Mouse (Mus musculus): Measurements from ENCODE around the gene Amigo1.
A peak's percentile ranks its signal among the peaks of the same experiment; 100 is the strongest.

Gene Amigo1

DNA sequence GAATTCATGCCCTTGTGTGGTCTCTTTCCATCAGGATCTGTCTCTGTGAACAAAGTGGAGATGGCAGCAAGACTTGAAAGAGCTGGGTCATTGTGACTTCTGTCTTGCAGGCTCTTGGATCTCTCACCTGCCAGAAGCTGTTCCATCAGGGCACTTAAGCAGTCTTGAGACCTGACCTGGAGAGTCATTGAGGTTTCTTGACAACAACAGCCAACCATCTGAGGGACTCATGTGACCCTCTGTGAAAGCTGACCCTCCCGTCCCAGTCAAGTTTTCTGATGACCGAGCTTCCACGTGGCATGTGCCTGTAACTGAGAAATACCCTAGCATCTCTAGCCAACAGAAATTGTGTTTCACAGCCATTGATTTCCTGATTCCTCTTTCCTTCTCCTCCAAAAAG, 1.4 kb upstream of the Amigo1 start:
- no peak for DNase-seq

DNA sequence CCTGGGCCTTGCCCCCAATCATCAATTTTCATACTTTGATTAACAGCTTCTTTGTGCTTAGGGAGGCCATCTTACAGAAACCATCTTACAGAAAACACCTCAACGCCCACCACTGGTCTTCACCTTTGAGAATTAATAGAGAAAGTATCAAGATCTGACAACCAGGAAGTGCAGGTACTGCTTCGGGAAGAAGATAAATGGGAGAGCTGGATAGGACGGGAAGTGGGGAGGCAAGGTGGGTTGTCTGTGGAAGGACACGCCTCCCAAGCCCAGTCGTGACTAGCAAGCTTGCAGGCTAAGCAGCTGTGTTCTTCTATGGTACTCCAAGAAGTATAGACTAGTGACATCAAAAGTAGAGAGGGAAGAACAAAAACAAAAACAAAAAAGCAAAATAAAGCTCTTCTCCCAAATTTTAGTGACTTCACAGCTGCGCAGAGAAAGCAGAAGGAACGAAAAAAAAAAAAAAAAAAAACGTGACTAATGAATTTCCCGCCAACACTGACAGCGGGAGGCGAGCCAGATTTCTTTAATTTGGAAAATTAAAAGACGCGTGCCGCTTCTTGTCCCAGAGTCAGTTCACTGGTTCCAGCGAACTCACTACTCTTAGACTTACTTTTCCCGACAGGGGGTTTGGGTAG, 556 bp upstream of the Amigo1 start:
- DNase-seq = no peak

DNA sequence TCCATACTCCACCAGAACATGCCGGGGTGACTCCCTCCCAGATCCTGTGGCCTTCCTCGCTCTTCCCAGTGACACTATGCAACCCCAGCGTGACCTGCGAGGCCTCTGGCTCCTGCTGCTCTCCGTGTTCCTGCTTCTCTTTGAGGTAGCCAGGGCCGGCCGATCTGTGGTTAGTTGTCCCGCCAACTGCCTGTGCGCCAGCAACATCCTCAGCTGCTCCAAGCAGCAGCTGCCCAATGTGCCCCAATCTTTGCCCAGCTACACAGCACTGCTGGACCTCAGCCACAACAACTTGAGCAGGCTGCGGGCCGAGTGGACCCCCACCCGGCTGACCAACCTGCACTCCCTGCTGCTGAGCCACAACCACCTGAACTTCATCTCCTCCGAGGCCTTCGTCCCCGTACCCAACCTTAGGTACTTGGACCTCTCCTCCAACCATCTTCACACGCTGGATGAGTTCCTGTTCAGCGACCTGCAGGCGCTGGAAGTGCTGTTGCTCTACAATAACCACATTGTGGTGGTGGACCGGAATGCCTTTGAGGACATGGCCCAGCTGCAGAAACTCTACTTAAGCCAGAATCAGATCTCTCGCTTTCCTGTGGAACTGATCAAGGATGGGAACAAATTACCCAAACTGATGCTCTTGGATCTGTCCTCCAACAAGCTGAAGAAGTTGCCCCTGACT, 1.1 kb downstream of the Amigo1 start:
- peak in 1 of 2 experiments; percentile 25 for DNase-seq

DNA sequence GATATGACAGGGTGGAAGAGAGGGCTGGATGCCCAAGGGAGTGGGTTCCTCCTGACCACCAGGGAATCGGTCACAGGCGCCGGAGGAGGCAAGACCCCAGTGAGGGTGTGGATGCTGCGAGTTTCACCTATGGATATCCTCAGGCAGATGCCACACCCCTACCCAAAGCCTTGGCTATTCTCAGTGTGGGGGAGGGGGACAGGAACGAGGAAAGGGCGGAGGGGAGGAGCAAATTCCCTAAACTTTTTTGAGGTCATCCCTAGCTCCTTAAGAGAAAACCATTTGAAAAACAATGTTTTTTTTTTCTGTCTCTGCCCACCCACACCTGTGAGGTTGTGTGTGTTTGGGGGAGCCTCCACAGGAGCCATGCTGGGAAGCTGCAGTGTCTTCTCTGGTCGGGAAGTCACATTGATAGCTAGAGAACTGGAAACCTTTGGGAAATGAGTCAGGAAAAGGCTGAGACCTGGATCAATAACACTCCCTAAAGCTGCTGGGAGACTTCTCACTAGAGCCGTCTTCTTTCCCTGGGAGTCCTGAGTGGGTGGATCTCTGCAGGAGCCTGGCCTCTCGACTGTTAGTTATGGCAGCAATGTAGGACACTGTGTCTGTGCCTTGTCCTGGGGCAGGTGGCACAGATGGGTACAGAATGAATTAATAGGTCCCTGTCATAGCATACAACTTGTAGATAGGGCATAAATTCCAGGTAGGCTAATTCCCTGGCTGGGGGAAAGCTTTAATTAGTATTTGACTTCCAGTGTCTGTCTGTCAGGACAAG, 2.8 kb downstream of the Amigo1 start:
- DNase-seq = no peak

DNA sequence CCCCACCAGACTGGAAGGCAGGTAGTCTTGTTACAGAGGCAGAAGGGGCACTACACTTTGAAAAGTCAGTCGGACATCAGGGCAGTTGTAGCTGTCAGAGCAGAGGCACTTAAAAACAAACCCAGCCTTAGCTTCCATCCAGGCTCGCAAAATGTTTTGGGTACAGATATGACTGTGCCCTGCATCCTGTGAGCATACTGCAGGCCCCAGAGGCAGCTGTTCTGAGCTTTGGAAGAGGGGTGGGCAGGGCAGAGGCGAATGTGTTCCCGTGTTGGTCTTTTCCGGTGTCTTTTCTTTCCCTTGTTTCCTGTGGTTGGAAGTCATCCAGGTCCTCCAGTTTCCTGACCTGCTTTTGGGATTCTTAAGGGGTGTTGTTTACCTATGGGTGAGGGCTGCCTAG, 3.8 kb downstream of the Amigo1 start:
- no peak for DNase-seq

DNA sequence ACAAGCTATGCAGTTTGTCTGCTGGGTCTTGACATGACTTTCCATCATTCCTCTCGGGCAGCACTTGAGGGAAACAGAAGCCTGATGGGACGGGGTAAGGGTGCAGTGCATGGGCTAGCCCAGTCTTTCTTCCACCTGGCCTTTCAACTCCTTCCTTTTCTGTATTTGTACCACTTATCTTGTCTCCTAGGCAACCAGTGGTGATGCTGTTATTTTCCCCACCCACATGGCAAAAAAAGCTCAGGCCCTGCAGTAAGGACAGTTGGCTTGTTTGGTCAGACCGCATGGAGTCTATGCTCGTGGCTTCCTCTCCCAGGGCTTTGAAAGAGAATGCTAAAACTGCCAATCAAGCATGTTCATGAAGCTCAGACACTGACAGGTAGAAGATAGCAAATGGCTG, 7.6 kb downstream of the Amigo1 start:
- no peak for DNase-seq

DNA sequence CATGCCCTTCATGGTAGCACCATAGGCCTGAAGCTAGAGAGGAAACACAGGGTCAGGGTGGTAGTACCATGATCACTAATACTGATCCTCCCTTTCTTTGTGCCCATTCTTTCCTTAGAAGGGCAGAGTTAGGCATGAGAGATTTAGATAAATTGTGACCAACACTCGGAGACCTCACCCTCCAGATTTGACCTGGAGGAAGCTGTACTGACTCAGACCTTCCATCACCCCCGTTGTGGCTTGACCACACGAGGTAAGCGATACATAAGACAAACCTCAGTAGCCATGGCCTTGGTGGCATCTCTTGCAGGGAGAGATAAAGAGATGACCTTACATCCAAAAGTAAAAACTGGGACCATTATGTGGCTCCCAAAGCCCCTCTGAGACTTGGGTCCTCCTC, 9.2 kb downstream of the Amigo1 start:
- no peak for DNase-seq

DNA sequence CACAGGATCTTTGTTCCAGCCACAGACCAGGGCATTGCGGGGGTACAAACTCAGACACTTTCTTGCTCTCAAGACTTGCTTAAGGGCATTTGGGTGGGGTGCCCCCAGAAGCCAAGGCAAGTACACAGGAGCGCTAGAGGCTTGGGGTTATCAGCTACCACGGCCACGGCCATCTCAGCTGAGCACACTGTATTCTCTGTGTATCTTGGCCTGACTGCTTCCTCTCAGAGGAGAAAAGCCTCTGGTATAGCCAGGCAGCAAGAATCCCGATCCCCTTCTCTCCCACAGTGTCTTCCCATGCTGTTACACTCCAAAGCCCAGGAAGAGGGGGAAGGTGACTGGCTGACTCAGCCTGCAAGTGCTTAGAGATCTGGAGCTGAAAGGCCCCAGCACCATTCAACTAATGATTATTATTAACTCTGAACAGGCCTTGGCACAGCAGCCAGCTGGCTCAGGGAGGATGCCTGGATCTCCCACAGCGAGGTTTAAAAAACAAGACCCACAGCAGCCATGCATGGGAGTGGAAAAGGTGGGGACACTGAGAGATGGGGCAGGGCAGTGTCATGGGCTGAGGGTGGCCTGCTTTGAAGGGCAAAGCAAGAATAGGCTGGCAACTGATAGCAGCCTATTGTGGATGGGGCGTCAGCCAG, 9.9 kb downstream of the Amigo1 start:
- DNase-seq = peak in 1 of 2 experiments; percentile 38

DNA sequence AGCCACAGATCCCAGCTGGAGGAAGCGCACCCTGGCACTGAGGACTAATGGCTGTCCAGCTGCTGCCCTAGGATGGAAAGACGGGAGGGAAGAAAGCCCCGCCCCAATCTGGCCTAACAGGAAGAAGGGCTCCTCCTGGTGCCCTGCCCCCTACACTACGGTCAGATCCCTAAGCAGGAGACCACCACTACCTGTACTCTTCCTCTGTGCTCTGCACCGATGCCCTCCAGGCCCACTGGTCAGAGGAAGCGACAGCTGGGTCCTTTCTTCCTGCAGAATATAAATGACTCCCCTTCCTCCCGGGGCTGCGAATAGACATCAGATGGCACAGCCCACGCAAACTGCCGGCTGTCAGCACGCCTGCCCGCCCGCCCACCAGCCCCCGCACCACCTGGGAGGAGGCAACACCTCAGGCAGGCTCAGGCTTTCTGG, 10.9 kb downstream of the Amigo1 start:
- DNase-seq = peak; percentile 76 to 85

DNA sequence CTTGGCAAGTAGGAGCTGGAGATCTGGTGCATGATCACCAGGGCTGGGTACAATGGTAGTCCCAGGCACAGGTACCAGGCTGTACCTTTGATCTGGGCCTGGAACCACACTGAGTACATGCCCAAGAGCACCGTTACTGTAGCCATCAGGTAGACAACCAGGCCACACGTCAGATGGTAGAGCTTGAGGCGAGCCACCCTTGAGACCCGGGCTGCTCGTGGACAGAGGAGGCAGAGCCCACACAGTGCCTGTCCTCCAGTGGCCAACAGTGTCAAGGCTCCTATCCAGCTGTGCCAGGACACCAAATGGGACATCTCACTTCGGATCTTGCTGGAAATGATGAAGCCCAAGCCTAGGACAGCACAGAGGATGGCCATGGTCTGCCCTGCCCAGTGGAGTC, 13.1 kb downstream of the Amigo1 start:
- DNase-seq = no peak

DNA sequence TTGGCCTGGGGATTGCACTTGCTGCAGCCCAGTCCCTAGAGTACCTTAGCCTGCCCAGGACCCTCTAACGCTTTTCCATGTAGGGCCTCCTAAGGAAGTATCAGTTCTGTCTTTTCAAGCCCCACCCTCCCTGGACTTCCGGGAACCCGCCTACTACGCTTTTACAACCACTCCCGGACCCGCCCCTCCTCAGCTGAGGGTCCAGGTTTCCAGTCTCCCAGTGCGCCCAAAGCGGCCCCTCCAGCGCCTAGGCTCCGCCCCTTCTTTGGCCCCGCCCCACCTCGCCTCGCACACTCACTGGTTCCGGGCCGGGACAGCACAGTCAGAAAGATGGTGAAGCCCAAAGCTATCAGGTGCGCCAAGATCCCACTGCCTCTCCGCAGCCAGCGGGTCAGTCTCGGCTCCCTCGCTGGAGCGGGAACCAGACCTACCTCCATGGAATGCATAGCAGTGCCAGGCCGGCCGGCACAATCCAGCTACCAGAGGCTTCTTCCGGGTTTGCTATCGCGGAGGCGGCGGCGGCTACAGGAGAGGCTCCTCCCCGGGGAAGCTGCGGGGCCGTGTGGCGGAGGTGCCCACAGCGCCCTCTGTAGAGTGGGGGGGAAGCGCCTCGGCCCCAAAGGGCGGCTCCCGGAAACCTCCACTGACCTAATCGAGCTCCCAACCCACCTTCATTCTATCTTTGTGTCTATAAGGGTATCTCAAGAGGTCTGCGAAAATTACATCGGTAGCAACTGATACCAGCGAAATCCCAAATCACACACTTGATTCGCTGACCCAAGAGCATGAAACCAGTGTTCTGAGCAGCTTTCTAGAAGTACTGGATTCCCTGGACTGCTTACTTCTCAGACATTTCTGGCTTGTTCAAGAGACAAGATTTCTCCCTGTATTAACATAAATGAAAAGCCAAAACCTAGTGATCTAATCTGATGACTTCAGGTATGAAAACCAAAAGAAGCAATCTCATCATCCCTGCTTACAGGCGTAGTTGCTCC, 14.5 kb downstream of the Amigo1 start, which contains the start of gene Cyb561d1:
Cyb561d1 (minus strand) TSS at position 884 of the 995 bp plus-strand sequence.
- DNase-seq = peak; percentile 97 to 98

DNA sequence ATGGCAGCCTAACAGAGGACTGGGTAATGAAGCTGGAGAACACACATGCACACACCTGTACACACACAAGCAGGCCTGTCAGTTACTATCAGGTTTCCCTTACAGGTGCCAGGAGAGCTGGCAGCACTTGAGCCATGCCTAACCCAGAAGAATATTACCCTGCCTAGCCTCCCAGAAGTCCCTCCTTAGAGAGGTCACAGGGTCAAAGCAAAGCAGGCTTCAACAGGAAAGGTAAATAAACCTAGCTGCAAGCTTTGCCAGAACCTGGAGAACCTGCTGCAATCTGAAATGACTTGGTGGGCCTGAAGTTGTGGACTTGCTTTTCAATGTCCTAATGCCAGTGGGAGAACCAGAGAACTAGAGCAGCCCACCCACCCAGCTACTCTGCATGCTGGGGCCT, 16.4 kb downstream of the Amigo1 start:
- no peak for DNase-seq

DNA sequence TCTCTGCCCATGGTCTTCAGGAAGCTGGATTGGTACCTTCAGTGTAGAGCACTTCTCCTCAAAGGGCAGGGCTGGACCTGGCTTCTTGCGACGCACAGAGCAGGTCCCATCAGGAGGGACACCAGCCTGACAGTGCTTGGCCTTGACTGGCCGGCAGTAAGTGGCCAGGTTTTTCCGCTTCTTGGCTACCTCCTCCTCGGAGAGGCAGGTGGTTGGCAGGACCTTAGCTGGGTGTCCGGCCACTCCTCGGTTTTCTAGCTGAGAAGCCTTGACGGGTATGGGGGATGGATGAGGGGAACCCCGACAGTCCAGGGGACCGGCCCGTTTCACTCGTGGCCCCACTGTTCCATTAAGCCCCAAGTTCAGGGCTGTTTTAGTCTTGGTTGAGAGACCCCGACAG, 17.1 kb downstream of the Amigo1 start:
- DNase-seq = no peak

DNA sequence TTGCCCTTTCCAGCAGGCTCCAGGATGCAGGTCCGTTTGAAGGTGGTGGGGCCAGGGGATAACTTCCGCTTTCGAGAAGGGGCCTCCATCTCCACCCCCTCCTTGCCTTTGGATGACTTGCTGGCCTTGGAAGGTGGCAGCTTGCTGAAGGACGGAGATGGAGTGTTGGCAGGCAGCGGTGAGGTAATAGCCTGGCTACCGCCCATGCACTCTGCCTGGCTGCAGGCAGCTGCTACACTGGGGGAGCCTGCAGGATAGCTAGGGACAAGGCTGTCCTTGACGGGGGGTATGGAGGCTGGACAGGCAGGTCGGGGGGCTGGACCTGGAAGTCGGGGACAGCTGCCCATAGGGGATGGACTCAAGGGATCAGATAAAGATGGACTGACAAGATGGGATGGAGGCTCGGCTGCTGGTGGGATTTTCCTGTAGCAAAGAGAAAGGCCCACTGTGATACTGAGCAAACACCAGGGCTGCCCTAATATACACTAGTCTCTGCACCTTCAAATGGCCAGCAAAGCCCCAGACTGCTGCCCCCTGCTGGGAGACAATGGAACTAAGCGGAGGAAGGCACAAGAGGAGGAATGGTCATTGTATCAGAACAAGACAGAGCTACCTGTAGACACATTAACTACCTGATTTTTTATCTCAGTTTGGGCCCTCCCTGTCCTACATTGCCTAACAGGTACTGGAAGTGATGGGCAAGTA, 17.6 kb downstream of the Amigo1 start:
- DNase-seq = peak; percentile 91 to 93

DNA sequence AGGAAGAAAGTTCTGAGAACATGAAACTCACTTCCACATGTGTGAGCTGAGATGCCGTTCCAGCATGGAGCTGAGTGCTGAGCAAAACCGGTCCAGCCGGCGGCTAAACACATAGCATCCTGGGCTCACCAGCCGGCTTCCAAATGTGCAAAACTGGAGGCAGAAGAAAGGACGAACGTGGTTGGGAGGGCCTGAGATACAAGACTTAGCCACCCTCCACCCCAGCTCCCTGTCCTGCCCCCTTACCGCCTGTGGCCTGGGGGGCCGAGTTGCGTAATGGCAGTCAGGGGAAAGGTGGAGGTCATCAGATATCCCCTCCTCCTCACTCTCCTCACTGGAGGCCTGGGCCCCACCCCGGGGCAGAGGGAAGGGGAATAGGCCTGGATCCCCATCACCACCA, 18.3 kb downstream of the Amigo1 start:
- DNase-seq = no peak

DNA sequence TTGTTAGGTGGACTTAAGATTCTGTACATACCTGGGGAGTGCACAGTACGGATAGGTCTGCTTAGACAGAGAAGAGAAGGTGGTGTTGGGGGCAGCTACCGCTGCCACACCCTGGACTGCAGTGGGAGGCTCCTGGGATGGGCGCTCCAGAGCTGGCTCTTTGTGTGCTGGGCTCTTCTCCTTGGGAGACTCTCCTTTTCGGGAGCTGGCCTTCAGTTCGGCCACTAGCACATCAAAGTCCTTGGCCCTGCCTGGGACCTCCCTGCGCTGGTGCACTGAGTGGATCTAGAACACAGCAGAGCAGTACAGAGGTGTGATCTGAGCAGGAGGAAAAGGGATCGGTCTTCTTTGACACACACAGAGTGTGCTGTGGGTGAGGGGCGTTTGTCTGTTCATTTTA, 19.5 kb downstream of the Amigo1 start:
- peak in 1 of 2 experiments; percentile 0 for DNase-seq

DNA sequence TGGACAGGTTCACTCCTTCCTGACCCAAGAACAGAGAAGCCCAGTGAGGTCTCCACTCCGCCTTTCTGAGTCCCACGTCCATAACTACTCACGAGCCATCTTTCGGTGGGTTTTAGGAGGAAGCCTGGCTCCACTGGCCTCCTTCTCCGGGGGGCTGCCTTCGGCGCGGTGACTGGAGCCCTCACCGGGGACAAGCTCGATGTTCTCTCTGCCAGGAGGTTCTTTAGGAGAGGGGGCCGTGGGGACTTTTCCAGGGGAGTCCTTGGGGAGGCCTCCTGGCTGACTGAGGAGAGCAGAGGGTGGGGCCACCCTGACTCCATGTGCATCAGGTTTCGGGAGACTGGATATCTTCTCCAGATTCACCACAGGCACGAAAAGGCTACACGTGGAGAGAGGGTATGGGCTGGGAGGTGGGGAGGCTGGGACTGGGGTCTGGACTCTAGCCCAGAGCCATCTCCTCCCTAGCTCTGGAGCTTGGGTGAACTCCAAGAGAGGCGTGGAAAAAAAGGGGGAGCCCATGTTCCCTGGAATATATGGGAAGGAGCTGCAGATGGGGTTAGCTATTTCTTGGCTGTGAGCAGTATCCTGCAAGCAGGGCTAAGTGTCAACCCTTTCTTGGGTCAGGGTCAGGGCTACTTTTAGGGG, 20.7 kb downstream of the Amigo1 start:
- DNase-seq = peak; percentile 59 to 70

DNA sequence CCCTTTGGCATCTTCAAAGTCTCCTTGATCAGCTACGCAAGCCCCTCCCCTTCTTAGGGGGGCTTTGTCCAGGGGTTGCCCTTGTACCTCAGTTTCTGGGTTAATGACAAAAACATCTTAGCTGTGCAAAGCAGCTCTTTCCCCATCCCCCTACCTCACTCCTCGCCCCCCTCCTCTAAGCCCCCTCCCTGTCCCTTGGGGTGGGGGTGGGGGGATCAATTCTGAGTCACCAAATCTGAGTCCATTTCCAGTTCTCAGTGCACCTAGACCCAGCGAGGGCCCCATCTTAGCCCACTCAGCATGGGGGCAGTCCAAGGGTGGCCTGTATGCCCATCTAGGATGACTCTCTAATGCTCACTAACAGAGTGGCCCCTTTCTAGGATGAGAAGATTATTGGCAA, 22.9 kb downstream of the Amigo1 start:
- no peak for DNase-seq

DNA sequence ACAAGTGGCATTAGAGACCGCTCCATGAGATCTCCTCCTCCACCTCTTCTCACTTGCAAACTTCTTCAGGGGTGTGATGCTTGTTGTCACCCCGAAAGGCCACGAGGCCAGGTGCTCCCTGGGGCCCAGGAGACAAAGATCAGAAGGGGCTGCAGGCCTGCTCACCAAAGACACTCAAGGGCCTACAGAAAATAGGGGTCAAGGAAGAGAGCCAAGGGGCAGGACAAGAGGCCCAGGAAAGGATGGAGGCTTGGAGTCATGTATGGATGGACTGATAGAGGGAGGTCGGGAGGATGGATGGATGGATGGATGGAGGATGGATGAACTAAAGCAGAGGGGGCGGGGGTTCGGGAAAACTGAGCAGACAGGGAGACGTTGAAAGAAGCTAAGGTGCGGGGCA, 23.4 kb downstream of the Amigo1 start:
- no peak for DNase-seq

DNA sequence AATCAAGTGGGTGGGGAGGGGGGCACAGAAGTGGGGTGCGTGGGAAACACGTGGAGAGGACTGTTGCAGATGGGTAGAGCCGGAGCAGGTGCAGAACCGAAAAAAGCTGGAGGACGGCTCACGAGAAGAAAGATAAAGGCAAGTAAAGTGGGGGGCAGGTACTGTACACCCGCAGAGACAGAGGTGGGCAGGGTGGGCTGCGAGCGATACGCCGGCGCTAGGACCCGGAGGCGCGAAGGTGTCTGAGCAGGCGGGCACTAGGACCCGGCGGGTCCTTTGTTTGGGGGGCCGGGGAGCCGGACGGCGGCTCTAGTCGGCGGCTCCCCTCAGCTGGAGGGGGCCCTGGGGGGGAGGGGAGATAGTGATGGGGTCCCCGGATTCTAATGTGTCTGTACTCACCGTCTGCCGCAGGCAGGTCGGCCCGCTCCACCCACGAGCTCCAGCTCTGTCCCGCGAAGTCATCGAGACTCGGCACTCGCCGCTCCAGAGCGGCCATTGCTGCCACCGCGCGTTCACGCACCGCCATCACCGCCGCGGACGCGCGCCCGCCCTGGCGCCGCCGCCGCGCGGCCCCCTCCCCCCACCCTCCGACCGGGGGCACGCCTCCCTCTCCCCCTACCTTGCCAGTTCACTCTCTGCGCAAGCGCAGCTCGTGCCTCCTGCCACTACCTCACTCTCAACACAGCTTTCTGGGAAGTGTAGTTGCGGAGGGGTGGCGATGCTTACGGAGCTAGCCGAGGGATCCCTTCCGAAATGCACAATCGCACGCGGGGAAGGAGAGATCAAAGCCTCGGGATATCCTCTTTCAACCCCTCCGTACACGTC, 24.0 kb downstream of the Amigo1 start:
- peak; percentile 93 to 96 for DNase-seq

Data from kidney, postnatal 4 days (tissue).